Mouse (Mus musculus): ENCODE results near the gene Kif26a. TPM values are rescaled to one million over a fixed set of nuclear protein-coding genes. Genes with fewer than 3 reads are reported as not detected.

The Kif26a gene
- polyA plus RNA-seq, 1 experiment from 2014 or later = 2.1 TPM

DNA sequence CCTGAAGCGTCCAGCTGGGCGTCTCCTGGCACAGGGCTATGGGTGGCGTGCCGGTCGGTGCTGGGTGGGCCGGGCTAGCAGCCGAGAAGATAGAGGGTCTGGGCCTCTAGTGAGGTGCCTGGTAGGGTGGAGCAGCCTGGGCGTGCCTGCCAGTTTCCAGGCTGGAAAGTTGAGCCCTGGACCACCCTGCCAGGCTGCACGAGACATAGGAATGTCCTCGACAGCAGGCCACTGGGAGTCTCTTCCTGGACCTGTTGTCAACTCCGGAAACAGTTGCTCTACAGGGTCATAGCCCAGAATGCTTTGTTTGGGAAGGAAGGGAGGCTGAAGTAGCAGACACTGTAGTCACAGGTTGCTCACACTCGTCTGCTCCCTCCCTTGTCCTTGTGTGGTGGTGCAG lies 7.6 kb downstream of the Kif26a start:
- H3K9me3 ChIP-seq (replicated peaks; ENCODE audit: control insufficient read depth, low read length) = no peaks in the 10 kb centered on the region
- ATAC-seq (replicated peaks; ENCODE audit: extremely low read depth, insufficient read depth, low FRiP score) = 0 out of 2 replicates have a peak, but pooled peaks have one; percentile 20
- H3K4me2 ChIP-seq (ENCODE audit: low read depth, low read length) = no peak overlapping the region
- peak overlapping the region; percentile 84 for H3K27ac ChIP-seq (ENCODE audit: low read length)
- 72% methylated on average over 12 of the region's 12 CpGs for WGBS
- no peak overlapping the region for H3K4me3 ChIP-seq (ENCODE audit: low read length)
- peaks cover 21% of the 10 kb centered on the region for H3K4me1 ChIP-seq (ENCODE audit: control insufficient read depth, insufficient read depth, low read length)
- H3K9ac ChIP-seq (ENCODE audit: low read length) = no peak overlapping the region
- H3K27me3 ChIP-seq (ENCODE audit: control insufficient read depth, insufficient read depth, low read length) = peaks cover 3% of the 10 kb centered on the region; the same call in 1 of the 2 replicates
- H3K36me3 ChIP-seq (ENCODE audit: control insufficient read depth, insufficient read depth) = no peaks in the 10 kb centered on the region

DNA sequence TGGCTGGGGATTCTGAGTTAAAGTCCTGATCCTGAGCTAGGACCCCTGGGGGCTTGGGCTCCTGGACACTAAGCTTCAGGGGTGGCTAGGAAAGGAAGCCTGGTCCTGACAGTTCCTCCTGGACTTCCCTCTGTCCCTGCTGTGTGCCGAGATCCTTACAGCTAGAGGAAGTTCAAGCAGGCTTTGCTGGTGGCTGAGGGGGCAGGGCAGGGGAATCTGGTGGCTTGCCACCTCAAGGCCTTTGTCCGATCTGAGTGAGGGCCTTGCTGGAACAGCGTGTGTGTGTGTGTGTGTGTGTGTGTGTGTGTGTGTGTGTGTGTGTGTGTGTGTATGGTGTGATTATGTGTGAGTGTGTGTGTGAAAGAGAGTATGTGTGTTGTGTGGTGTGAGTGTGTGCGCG lies 8.5 kb downstream of the Kif26a start:
- WGBS = 66% methylated on average over 5 of the region's 5 CpGs
- H3K27ac ChIP-seq (ENCODE audit: low read length) = peak overlapping the region; percentile 84

DNA sequence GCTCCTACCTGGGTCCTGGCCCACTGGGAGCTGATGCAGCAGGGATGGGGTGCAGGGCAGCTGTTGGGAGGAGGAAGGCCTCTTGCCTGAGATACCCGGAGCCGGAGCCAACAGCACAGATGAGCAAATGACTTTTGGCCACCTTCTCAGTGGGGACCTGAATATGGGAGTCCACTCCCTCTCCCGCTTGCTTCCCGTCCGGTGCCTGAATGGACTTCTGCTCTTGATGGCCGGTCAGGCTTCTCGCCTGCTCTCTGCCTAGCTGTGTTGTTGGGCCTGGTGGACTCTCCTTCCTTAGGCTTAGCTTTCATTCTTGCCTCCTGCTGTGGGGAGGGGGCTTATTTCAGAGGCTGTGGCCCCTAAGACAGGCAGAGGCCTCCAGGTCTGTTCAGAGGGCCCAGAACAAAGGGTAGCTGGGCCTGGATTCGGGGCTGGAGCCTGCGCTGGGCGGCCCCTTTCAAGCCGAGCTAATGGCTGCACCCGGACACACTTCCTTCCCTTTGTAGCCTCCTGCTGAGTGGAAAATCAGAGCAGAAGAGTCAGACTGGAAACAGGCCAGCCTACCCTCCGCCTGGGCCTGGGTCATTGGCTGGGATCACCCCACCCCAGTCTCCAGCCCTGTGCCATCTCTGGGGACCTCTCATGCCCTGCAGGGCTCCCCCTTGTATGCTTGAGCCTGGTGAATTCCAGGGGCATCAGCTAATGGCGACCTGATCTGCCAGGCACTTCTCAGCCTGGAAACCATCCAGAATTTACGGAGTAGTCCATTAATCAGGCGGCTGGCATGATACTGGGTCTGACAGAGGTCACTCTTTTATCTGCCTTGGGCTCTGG lies 9.4 kb downstream of the Kif26a start:
- peak overlapping the region; percentile 84 for H3K27ac ChIP-seq (ENCODE audit: low read length)
- H3K36me3 ChIP-seq (ENCODE audit: control insufficient read depth, insufficient read depth) = no peaks in the 10 kb centered on the region
- H3K9ac ChIP-seq (ENCODE audit: low read length) = peak overlapping the region; percentile 57
- peaks cover 16% of the 10 kb centered on the region for H3K4me1 ChIP-seq (ENCODE audit: control insufficient read depth, insufficient read depth, low read length)
- H3K9me3 ChIP-seq (replicated peaks; ENCODE audit: control insufficient read depth, low read length) = no peaks in the 10 kb centered on the region
- WGBS = 51% methylated on average over 16 of the region's 16 CpGs
- no peak overlapping the region for H3K4me3 ChIP-seq (ENCODE audit: low read length)
- no peak overlapping the region; the same call in 1 of the 2 replicates for H3K4me2 ChIP-seq (ENCODE audit: low read depth, low read length)
- no peaks in the 10 kb centered on the region for H3K27me3 ChIP-seq (ENCODE audit: control insufficient read depth, insufficient read depth, low read length)
- peak; percentile 45 for ATAC-seq (replicated peaks; ENCODE audit: extremely low read depth, insufficient read depth, low FRiP score)

More for the DNA sequence above, 8.5 kb downstream of the Kif26a start:
- H3K4me1 ChIP-seq (ENCODE audit: control insufficient read depth, insufficient read depth, low read length) = peaks cover 21% of the 10 kb centered on the region
- no peak for ATAC-seq (replicated peaks; ENCODE audit: extremely low read depth, insufficient read depth, low FRiP score)
- H3K9ac ChIP-seq (ENCODE audit: low read length) = no peak overlapping the region
- H3K4me2 ChIP-seq (ENCODE audit: low read depth, low read length) = no peak overlapping the region
- H3K4me3 ChIP-seq (ENCODE audit: low read length) = no peak overlapping the region
- H3K27me3 ChIP-seq (ENCODE audit: control insufficient read depth, insufficient read depth, low read length) = no peaks in the 10 kb centered on the region
- no peaks in the 10 kb centered on the region for H3K36me3 ChIP-seq (ENCODE audit: control insufficient read depth, insufficient read depth)
- no peaks in the 10 kb centered on the region for H3K9me3 ChIP-seq (replicated peaks; ENCODE audit: control insufficient read depth, low read length)

DNA sequence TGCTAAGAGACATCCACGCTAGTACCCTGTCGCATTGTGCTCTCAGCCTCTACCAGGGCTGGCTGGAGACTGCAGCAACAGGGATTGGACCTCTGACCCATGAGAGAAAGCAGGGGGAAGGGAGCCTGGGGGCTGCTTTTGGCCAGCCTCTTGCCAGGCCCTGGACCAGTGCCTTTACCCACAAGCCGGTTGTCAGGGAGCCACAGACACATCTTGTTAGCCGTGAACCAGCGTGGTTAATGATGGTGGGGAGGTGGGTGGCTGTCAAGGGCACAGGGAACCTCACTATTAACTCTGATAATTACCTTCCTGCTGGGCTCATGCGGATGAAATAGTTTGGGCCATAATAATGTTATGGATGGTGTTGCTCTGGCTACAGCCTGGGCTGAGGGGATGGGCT lies 10.8 kb downstream of the Kif26a start:
- WGBS = 80% methylated on average over 6 of the region's 6 CpGs

DNA sequence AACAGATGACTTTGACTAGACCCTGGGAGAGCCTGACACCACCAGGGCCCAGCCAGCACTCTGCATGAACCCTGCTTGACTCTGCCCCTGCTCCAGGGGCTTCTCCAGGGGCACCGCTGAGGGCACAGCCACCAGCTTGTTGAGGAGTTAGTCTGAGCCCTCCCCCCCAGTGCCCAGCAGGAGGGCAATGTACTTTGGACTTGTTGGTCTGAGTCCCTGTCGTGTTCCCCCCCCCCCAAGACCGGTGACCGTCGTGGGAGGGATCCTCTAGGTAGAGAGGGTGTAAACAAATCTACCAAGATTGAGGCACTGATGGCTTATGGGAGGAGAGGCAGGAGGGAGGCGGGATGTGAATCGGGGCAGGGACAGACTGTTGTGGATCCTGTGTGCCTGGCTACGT lies 12.2 kb downstream of the Kif26a start:
- Histone ChIP-seq H3K9ac (ENCODE audit: low read length) (no peak overlapping the region), H3K4me2 (ENCODE audit: low read depth, low read length) (no peak overlapping the region), H3K27me3 (ENCODE audit: control insufficient read depth, insufficient read depth, low read length) (no peaks in the 10 kb centered on the region), H3K36me3 (ENCODE audit: control insufficient read depth, insufficient read depth) (no peaks in the 10 kb centered on the region), H3K27ac (ENCODE audit: low read length) (no peak overlapping the region), H3K9me3 (replicated peaks; ENCODE audit: control insufficient read depth, low read length) (no peaks in the 10 kb centered on the region), H3K4me1 (ENCODE audit: control insufficient read depth, insufficient read depth, low read length) (peaks cover 16% of the 10 kb centered on the region), H3K4me3 (ENCODE audit: low read length) (no peak overlapping the region)
- WGBS = 70% methylated on average over 8 of the region's 8 CpGs
- no peak for ATAC-seq (replicated peaks; ENCODE audit: extremely low read depth, insufficient read depth, low FRiP score)

More for the DNA sequence above, 10.8 kb downstream of the Kif26a start:
- no peaks in the 10 kb centered on the region for H3K36me3 ChIP-seq (ENCODE audit: control insufficient read depth, insufficient read depth)
- no peaks in the 10 kb centered on the region for H3K27me3 ChIP-seq (ENCODE audit: control insufficient read depth, insufficient read depth, low read length)
- H3K4me3 ChIP-seq (ENCODE audit: low read length) = no peak overlapping the region
- H3K9me3 ChIP-seq (replicated peaks; ENCODE audit: control insufficient read depth, low read length) = no peaks in the 10 kb centered on the region
- no peak for ATAC-seq (replicated peaks; ENCODE audit: extremely low read depth, insufficient read depth, low FRiP score)
- H3K4me1 ChIP-seq (ENCODE audit: control insufficient read depth, insufficient read depth, low read length) = peaks cover 16% of the 10 kb centered on the region
- no peak overlapping the region for H3K4me2 ChIP-seq (ENCODE audit: low read depth, low read length)
- no peak overlapping the region for H3K9ac ChIP-seq (ENCODE audit: low read length)
- H3K27ac ChIP-seq (ENCODE audit: low read length) = no peak overlapping the region

DNA sequence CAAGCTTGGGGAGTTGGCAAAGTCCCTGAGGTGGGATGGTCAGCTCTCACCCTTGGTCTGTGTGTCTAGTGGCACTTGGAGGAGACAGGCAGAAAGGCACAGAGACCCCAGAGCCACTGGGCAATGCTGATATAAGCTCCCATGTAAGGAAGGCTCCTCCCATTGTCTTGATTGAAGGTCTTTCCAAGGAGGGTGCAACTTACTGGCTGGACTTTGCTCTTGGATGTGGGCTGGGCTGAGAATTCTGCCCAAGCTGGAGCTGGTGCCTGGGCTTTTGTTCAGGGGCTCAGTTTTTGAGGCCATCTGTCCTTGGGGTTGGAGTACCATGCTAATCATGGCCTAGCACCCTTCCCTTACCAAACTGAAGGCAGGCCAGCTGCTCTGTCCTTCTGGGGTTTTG lies 12.8 kb downstream of the Kif26a start:
- no peak overlapping the region for H3K4me3 ChIP-seq (ENCODE audit: low read length)
- no peak overlapping the region for H3K9ac ChIP-seq (ENCODE audit: low read length)
- no peak overlapping the region for H3K4me2 ChIP-seq (ENCODE audit: low read depth, low read length)
- no peak for ATAC-seq (replicated peaks; ENCODE audit: extremely low read depth, insufficient read depth, low FRiP score)
- no peaks in the 10 kb centered on the region for H3K27me3 ChIP-seq (ENCODE audit: control insufficient read depth, insufficient read depth, low read length)
- H3K9me3 ChIP-seq (replicated peaks; ENCODE audit: control insufficient read depth, low read length) = no peaks in the 10 kb centered on the region
- H3K27ac ChIP-seq (ENCODE audit: low read length) = no peak overlapping the region
- no peaks in the 10 kb centered on the region for H3K36me3 ChIP-seq (ENCODE audit: control insufficient read depth, insufficient read depth)
- H3K4me1 ChIP-seq (ENCODE audit: control insufficient read depth, insufficient read depth, low read length) = peaks cover 19% of the 10 kb centered on the region

DNA sequence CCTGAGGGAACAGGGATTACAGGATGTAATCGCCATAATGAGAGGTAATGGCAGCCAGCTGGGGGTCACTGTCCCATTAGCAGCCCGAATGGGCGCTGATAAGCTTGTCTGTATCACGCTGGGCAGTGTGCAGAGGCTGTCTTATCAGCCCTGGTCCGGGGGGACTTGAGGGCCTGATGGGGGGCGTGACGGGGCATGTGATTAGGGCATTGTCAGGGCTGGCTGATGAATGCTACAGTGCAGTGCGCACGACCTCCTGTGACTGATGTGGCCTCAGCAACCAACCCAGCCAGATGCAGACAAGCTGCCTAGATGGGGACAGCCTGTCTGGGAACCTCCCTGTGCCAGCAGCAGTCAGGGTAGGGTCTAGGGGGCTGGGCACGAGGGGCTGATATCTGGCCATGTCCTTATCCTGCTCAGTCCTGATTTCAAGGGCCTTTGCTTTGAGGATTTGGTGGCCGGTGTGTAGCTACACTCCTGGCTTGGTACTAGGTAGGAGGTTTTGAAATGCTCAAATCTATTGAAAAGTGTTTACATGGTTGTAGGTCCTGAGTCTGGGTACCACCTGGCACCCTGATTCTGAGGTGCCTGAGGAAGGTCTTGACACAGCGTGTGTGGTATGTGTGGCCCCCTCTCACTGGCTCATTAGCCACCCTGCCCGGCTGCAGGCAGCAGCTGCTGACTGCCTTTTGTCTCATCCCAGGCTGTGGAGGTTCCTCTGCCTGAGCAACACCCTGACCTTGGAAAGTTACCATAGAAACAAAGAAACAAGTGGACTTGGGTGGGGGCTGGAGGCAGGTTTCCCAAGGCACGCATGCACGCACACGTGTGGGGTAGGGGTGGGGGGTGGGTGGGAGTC lies 18.2 kb downstream of the Kif26a start:
- Histone ChIP-seq H3K27me3 (ENCODE audit: control insufficient read depth, insufficient read depth, low read length) (no peaks in the 10 kb centered on the region), H3K36me3 (ENCODE audit: control insufficient read depth, insufficient read depth) (no peaks in the 10 kb centered on the region), H3K4me2 (ENCODE audit: low read depth, low read length) (no peak overlapping the region), H3K9ac (ENCODE audit: low read length) (no peak overlapping the region), H3K4me1 (ENCODE audit: control insufficient read depth, insufficient read depth, low read length) (peaks cover 22% of the 10 kb centered on the region), H3K4me3 (ENCODE audit: low read length) (no peak overlapping the region), H3K27ac (ENCODE audit: low read length) (no peak overlapping the region), H3K9me3 (replicated peaks; ENCODE audit: control insufficient read depth, low read length) (no peaks in the 10 kb centered on the region)
- WGBS = 21% methylated on average over 16 of the region's 16 CpGs
- ATAC-seq (replicated peaks; ENCODE audit: extremely low read depth, insufficient read depth, low FRiP score) = 0 out of 2 replicates have a peak, but pooled peaks have one; percentile 15

DNA sequence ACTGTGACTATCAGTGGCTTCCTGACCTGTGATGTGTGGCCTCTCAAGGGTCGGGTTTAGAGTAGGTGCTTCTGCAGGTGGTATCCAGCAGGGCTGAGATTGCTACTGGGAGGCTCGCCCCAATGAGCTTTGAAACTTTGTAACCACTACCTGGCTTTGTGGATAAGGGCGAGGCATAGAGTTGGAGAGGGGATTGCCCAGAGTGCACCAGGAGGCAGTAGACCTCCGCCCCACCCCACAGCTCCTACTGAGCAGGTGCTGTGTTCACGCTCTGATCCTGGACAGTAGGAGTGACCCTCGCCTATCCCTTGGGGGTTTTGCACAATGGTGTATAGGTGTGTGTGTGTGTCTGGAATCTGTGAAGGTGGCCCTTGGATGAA lies 18.8 kb downstream of the Kif26a start:
- H3K36me3 ChIP-seq (ENCODE audit: control insufficient read depth, insufficient read depth) = no peaks in the 10 kb centered on the region
- no peak overlapping the region for H3K9ac ChIP-seq (ENCODE audit: low read length)
- no peak for ATAC-seq (replicated peaks; ENCODE audit: extremely low read depth, insufficient read depth, low FRiP score)
- no peaks in the 10 kb centered on the region for H3K9me3 ChIP-seq (replicated peaks; ENCODE audit: control insufficient read depth, low read length)
- H3K4me3 ChIP-seq (ENCODE audit: low read length) = no peak overlapping the region
- whole genome bisulfite sequencing = 71% methylated on average over 6 of the region's 6 CpGs
- no peak overlapping the region for H3K4me2 ChIP-seq (ENCODE audit: low read depth, low read length)
- peaks cover 25% of the 10 kb centered on the region for H3K4me1 ChIP-seq (ENCODE audit: control insufficient read depth, insufficient read depth, low read length)
- H3K27me3 ChIP-seq (ENCODE audit: control insufficient read depth, insufficient read depth, low read length) = no peaks in the 10 kb centered on the region
- H3K27ac ChIP-seq (ENCODE audit: low read length) = no peak overlapping the region

DNA sequence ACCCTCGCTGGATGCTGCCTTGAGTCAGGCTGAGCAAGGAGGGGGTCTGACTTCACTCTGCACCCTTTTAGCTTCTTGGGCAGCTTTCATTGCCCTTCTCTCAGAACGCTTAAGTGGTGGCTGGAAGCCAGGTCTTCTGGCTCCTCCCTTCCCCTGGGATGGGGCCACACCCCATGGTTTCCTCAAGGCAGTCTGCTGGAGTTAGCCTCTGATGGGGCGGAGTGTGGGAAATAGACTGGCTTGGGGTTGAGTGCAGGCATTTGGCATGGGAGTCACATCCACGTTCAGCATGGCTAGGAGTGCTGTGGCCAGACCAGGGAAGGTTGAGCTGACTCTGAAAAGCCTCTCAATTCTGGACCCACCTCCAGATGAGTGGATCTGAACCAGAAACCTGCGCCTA lies 23.2 kb downstream of the Kif26a start:
- Histone ChIP-seq H3K27me3 (ENCODE audit: control insufficient read depth, insufficient read depth, low read length) (no peaks in the 10 kb centered on the region), H3K9ac (ENCODE audit: low read length) (no peak overlapping the region), H3K4me1 (ENCODE audit: control insufficient read depth, insufficient read depth, low read length) (peaks cover 17% of the 10 kb centered on the region), H3K4me3 (ENCODE audit: low read length) (no peak overlapping the region), H3K36me3 (ENCODE audit: control insufficient read depth, insufficient read depth) (no peaks in the 10 kb centered on the region), H3K9me3 (replicated peaks; ENCODE audit: control insufficient read depth, low read length) (no peaks in the 10 kb centered on the region), H3K27ac (ENCODE audit: low read length) (no peak overlapping the region), H3K4me2 (ENCODE audit: low read depth, low read length) (no peak overlapping the region)
- ATAC-seq (replicated peaks; ENCODE audit: extremely low read depth, insufficient read depth, low FRiP score) = peak; percentile 52; the same call in 1 of the 2 replicates
- WGBS = 50% methylated on average over 5 of the region's 5 CpGs

Measured in heart, embryonic 16.5 days (tissue).